10 mouse cellular contexts compared by ENCODE assay signal in genomic region chr7:68154588-68154987, GRCm38 (mm10).
DNase-seq lines count a peak whose midpoint lies in the region; ATAC-seq and TF ChIP-seq lines count a peak whose summit lies in the region.
"Had no signal": no experiment of that assay in that cellular context is flagged by ENCODE, and none has a peak within 500 bp of the region (broad histone marks: within the 10 kb centered on the region; RNA-seq: fewer than 3 reads in every experiment).

No protein-coding gene starts in this region.

- no peak for TF ChIP-seq CTCF in layer of hippocampus, adult 2 months (conservative IDR thresholded peaks at IDR 0.05)

- peaks cover 77% of the 10 kb centered on the region for H3K4me1 ChIP-seq in heart, embryonic 13.5 days
- H3K4me1 ChIP-seq in midbrain, embryonic 12.5 days, result peaks cover 21% of the 10 kb centered on the region
- no peaks in the 10 kb centered on the region for H3K4me1 ChIP-seq in midbrain, embryonic 11.5 days (ENCODE audit: control insufficient read depth, insufficient read depth, low read length)
- peaks cover 21% of the 10 kb centered on the region; the same call in 1 of the 2 replicates for H3K4me1 ChIP-seq in intestine, embryonic 16.5 days (ENCODE audit: control insufficient read depth, insufficient read depth, low read length)

- WGBS in heart, embryonic 13.5 days, result 33% methylated on average over 7 of the region's 7 CpGs
- 52% methylated on average over 7 of the region's 7 CpGs for WGBS in midbrain, embryonic 12.5 days
- WGBS in midbrain, embryonic 11.5 days, result 60% methylated on average over 7 of the region's 7 CpGs
- whole genome bisulfite sequencing in intestine, embryonic 16.5 days, result 42% methylated on average over 7 of the region's 7 CpGs

- H3K27me3 ChIP-seq in heart, embryonic 13.5 days (replicated peaks), result no peaks in the 10 kb centered on the region
- no peaks in the 10 kb centered on the region for H3K27me3 ChIP-seq in midbrain, embryonic 12.5 days
- H3K27me3 ChIP-seq in midbrain, embryonic 11.5 days (ENCODE audit: control insufficient read depth, insufficient read depth, low read length), result no peaks in the 10 kb centered on the region
- no peaks in the 10 kb centered on the region for H3K27me3 ChIP-seq in intestine, embryonic 16.5 days (replicated peaks; ENCODE audit: control insufficient read depth, insufficient read depth, low read length)

- peak overlapping the region; percentile 93 for H3K27ac ChIP-seq in heart, embryonic 13.5 days (replicated peaks)
- H3K27ac ChIP-seq in midbrain, embryonic 12.5 days (replicated peaks), result peak overlapping the region; percentile 26
- no peak overlapping the region for H3K27ac ChIP-seq in midbrain, embryonic 11.5 days (ENCODE audit: low read depth, low read length)
- H3K27ac ChIP-seq in intestine, embryonic 16.5 days (ENCODE audit: low read length), result peak overlapping the region; percentile 69
- no peak overlapping the region for H3K27ac ChIP-seq in layer of hippocampus, adult 2 months

- no peak overlapping the region for H3K4me3 ChIP-seq in heart, embryonic 13.5 days
- H3K4me3 ChIP-seq in midbrain, embryonic 12.5 days, result no peak overlapping the region
- H3K4me3 ChIP-seq in midbrain, embryonic 11.5 days (ENCODE audit: low read depth, low read length), result no peak overlapping the region
- no peak overlapping the region for H3K4me3 ChIP-seq in intestine, embryonic 16.5 days (ENCODE audit: low read length)
- no peak overlapping the region for H3K4me3 ChIP-seq in layer of hippocampus, adult 2 months

- H3K9me3 ChIP-seq in heart, embryonic 13.5 days, result no peaks in the 10 kb centered on the region
- H3K9me3 ChIP-seq in midbrain, embryonic 12.5 days, result no peaks in the 10 kb centered on the region
- H3K9me3 ChIP-seq in midbrain, embryonic 11.5 days (ENCODE audit: control insufficient read depth, low read length), result no peaks in the 10 kb centered on the region
- H3K9me3 ChIP-seq in intestine, embryonic 16.5 days (ENCODE audit: control insufficient read depth, low read length), result no peaks in the 10 kb centered on the region

- intact Hi-C loops in heart, postnatal 25 days (cut with DNase I), result no loop called here

- ATAC-seq in heart, embryonic 13.5 days (ENCODE audit: extremely low read depth, insufficient number of reproducible peaks, low FRiP score, low TSS enrichment), result no peak
- ATAC-seq in midbrain, embryonic 12.5 days (ENCODE audit: low FRiP score, low read depth), result no peak
- ATAC-seq in midbrain, embryonic 11.5 days (ENCODE audit: low FRiP score), result no peak
- no peak for ATAC-seq in intestine, embryonic 16.5 days
- no peak for ATAC-seq in monocyte, adult 5-6 weeks (replicated peaks; ENCODE audit: insufficient number of reproducible peaks, low FRiP score, low TSS enrichment, poor library complexity, severe bottlenecking)
- ATAC-seq in erythroid progenitor cell, adult 5-6 weeks (replicated peaks; ENCODE audit: low FRiP score, poor library complexity, severe bottlenecking), result no peak

- peak overlapping the region; percentile 32 for H3K4me2 ChIP-seq in heart, embryonic 13.5 days
- no peak overlapping the region for H3K4me2 ChIP-seq in midbrain, embryonic 12.5 days (replicated peaks)
- no peak overlapping the region for H3K4me2 ChIP-seq in midbrain, embryonic 11.5 days
- H3K4me2 ChIP-seq in intestine, embryonic 16.5 days (ENCODE audit: low read depth, low read length), result no peak overlapping the region

- no peak for DNase-seq in heart, postnatal 25 days (ENCODE audit: low spot score)
- DNase-seq in midbrain, embryonic 11.5 days (ENCODE audit: low spot score, missing footprints), result no peak
- DNase-seq in layer of hippocampus, adult 2 months (ENCODE audit: low spot score in 2 of 2), result no peak
- DNase-seq: cerebellum, adult 11-12 months; lung, postnatal 4 days had no signal

- no peaks in the 10 kb centered on the region for H3K36me3 ChIP-seq in heart, embryonic 13.5 days
- no peaks in the 10 kb centered on the region for H3K36me3 ChIP-seq in midbrain, embryonic 12.5 days
- no peaks in the 10 kb centered on the region for H3K36me3 ChIP-seq in midbrain, embryonic 11.5 days (ENCODE audit: control insufficient read depth, insufficient read depth, low read length)
- H3K36me3 ChIP-seq in intestine, embryonic 16.5 days (ENCODE audit: control insufficient read depth, insufficient read depth, low read length), result no peaks in the 10 kb centered on the region

- H3K9ac ChIP-seq in heart, embryonic 13.5 days, result peak overlapping the region; percentile 76
- H3K9ac ChIP-seq in midbrain, embryonic 12.5 days (replicated peaks), result no peak overlapping the region
- H3K9ac ChIP-seq in midbrain, embryonic 11.5 days (ENCODE audit: low read length), result no peak overlapping the region
- no peak overlapping the region for H3K9ac ChIP-seq in intestine, embryonic 16.5 days (ENCODE audit: low read depth, low read length)

Comparison
In these comparisons a context has a peak if more than half of its experiments do, and no peak if none do; other contexts are left out.
1. H3K27ac ChIP-seq: peak in heart, embryonic 13.5 days (single experiment), midbrain, embryonic 12.5 days (single experiment) and intestine, embryonic 16.5 days (single experiment); none in midbrain, embryonic 11.5 days (single experiment) and layer of hippocampus, adult 2 months (single experiment).